Mouse (Mus musculus): Measurements from ENCODE around the gene Hoxb8.

Gene Hoxb8

GRCm38 (mm10) chr11:96317608-96318367, 36.1 kb downstream of the Hoxb8 start, which contains the start of gene Hoxb4:
Gene Hoxb4 (plus strand): TSS chr11:96318267.
- DNase-seq: no peak

- DNase-seq: no peak
Observed at GRCm38 (mm10) chr11:96318368-96319070, 36.8 kb downstream of the Hoxb8 start.

DNA sequence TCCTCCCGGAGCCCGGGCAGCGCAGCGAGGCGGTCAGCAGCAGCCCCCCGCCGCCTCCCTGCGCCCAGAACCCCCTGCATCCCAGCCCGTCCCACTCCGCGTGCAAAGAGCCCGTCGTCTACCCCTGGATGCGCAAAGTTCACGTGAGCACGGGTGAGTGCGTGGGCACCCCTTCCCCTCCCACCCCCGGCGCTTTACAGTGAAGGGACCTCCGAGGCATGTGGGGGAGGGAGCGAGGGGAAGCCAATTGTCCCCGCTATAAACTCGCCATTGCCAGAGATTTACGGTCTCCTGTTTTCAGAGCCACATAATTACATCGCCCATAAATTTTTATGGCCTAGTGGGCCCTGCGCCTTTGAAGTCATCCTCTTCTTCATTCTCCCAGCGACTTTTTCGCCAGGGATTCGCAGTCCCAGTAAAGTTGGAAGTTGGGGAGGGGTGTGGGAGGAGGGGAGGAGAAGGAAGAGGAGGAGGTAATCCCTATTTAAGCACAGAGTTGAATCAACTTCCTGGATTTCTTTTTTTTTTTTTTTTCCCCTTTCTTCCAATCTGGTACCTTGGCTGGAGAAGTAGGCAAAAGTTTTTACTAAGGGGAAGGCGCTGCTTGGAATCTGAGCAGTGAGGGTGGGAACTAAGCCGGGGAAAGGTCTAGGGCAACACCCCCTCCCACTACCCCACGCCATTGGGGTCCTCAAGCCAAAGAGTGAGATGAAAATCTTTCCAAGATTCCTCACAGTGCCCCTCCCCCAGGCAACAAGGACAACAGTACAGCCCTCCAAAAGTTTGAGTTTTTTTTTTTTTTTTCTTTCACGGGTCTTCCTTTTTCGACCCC, 37.6 kb downstream of the Hoxb8 start:
- no peak for DNase-seq

DNA sequence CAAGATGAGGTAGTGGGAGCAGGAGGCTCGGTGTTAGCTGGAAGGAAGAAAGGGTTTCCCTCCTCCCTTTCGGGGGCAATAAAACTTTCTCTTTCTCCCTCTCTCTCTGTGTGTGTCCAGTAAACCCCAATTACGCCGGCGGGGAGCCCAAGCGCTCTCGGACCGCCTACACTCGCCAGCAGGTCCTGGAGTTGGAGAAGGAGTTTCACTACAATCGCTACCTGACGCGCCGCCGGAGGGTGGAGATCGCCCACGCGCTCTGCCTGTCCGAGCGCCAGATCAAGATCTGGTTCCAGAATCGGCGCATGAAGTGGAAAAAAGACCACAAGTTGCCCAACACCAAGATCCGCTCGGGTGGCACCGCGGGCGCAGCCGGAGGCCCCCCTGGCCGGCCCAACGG, 38.2 kb downstream of the Hoxb8 start:
- DNase-seq: no peak

GRCm38 (mm10) chr11:96320688-96321087, 39.0 kb downstream of the Hoxb8 start:
- no peak for DNase-seq

- DNase-seq: no peak
Observed at GRCm38 (mm10) chr11:96321846-96322245, 40.1 kb downstream of the Hoxb8 start.

- DNase-seq: no peak
Observed at GRCm38 (mm10) chr11:96322738-96323137, 41.0 kb downstream of the Hoxb8 start.

DNA sequence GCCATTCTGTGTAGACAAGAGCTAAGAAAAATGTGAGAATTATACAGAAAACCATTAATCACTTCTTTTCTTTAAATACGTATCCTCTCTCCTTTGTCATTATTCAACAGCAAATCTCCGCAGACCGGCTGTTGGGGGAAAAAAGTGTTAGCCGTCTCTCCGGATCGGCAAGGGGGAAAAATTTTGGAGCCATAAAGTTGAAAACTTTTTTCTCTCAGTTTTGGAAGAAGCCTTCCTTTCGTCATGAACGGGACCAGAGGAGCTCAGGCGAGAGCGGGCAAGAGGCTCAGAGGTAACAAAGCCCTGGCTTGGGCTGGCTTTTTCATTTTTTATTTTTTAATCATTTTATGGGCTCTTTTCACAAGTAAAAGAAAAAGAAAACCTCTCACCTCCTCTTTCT, 41.4 kb downstream of the Hoxb8 start, which contains the start of gene Hoxb3:
Gene Hoxb3 (plus strand): TSS at position 173 of the 400 bp plus-strand sequence.
- DNase-seq: no peak

GRCm38 (mm10) chr11:96324125-96324524, 42.4 kb downstream of the Hoxb8 start:
- DNase-seq: no peak

- no peak for DNase-seq
Observed at GRCm38 (mm10) chr11:96324965-96325364, 43.3 kb downstream of the Hoxb8 start.

GRCm38 (mm10) chr11:96325747-96326212, 44.1 kb downstream of the Hoxb8 start:
- DNase-seq: no peak

DNA sequence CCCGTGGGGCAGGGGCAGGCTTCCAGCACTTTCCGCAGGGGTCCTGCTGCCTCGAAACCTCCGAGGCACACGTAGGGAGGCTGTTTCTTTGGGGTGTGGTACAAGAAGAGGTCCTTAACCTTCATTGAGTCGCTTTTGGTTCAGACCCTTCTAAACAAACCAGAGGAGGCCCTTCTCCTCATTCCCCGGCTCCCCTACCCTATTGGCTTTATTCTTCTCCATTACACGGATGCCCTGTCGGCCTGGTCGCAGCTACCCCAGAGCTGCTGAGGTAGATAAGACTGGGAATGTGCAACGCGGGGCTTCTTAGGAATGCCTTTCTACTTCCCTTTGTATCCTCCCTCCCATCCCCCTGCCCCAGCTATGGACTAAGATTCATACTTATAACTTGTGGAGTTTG, 45.0 kb downstream of the Hoxb8 start:
- no peak for DNase-seq

DNA sequence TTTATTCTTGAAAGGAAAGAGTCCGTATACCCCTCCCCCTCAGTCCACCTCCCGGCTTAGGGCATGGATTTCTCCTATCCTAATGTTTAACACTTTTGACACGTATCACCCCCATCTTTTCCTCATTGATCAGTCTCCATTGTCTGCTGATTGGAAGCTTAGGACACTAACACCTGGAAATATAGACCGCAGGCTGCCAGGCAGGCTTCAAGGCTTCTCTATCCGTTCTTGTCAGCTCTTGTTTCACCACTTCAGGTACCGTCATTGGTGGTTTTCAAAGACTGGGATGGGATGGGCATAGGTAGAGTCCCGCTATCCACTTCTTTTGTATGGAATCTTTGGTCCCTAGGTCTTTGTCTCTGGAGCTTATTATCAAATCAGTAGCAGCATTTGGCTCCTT, 45.4 kb downstream of the Hoxb8 start:
- no peak for DNase-seq

GRCm38 (mm10) chr11:96327750-96328149, 46.0 kb downstream of the Hoxb8 start:
- no peak for DNase-seq

GRCm38 (mm10) chr11:96328605-96329004, 46.9 kb downstream of the Hoxb8 start:
- DNase-seq: no peak

- no peak for DNase-seq
Observed at GRCm38 (mm10) chr11:96332105-96332504, 50.4 kb downstream of the Hoxb8 start.

- no peak for DNase-seq
Observed at GRCm38 (mm10) chr11:96332618-96333032, 50.9 kb downstream of the Hoxb8 start.

- DNase-seq: no peak
Observed at GRCm38 (mm10) chr11:96333241-96334001, 51.7 kb downstream of the Hoxb8 start.

DNA sequence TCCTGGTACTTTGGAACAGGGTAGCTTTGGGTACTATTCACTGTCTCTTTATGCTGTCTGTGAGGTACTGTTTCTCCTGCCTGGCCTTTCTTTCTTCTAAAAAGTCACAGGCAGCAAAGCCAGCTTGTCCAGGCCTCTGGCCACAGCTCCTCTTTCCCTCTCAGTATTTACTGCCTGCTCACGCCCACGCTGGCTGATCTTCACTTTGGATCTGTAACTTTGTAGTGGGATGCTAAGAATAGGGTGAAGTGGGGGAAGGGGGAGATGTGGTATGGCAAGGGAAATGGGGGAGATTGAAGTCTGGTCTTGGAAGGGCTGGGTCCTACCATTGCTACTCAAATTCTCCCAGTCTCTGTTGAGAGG, 52.3 kb downstream of the Hoxb8 start:
- DNase-seq: no peak
